Mouse (Mus musculus): ENCODE data around the gene Sirpa.

The Sirpa gene

GRCm38 (mm10) chr2:129653632-129654031 is 61.0 kb downstream of the Sirpa start:
- DNase-seq, result no peak

- DNase-seq, result no peak
Observed at GRCm38 (mm10) chr2:129654233-129654950, 61.8 kb downstream of the Sirpa start.

GRCm38 (mm10) chr2:129655033-129655432 is 62.4 kb downstream of the Sirpa start:
- no peak for DNase-seq

GRCm38 (mm10) chr2:129658796-129659195 is 66.2 kb downstream of the Sirpa start:
- no peak for DNase-seq

GRCm38 (mm10) chr2:129660020-129660419 is 67.4 kb downstream of the Sirpa start:
- no peak for DNase-seq

GRCm38 (mm10) chr2:129662484-129662883 is 69.8 kb downstream of the Sirpa start:
- DNase-seq, result peak in 1 of 2 experiments; percentile 14

DNA sequence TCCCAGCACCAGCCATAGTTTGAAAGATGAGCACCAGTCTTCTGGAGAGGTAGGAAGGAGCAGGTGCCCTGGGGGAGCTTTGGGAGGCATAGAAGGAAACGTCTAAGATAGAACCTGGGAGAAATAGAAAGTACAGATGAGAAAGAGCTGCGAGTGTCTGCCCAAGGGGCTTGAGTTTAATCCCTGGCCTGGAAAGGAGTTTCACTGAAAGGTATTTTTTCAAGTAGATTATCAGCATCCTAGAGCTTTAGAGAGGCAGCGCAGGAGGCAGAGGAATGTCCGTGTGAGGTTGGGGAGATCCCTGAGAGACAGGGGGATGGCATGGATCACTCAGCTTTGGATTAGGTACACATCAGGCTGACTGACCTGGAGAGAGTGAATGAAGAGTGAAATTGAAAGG is 79.3 kb downstream of the Sirpa start:
- DNase-seq, result no peak

DNA sequence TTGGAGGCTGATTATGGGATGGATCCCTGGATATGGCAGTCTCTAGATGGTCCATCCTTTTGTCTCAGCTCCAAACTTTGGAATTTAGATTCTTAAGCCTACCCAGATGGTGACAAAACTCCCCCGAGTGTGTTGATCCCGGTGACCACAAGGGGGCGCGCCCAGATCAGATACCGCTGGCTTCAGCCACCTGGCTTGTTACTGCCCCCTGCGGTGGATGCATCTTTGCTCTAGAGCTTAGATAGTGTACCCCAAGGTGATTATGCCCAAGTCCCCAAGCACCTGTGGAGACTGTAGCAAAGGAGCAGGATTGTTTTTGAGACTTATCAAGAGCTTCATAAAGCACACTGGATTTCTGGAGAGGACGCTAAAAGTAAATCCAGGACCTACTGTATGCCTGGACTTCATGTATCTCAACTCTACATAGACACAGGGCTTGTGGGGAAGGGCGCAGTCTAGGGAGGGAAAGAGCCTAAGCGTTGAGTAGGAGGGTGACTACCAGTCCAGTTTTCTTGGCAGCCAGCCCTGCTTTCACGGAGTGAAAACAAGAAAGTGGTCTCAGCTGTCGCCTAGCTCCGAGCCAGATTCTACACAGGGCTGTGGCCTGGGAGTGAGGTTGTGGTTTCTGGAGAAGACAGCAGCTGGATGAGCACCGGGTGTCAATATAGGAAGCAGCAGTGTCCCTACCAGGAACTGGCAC is 82.5 kb downstream of the Sirpa start:
- DNase-seq, result peak; percentile 64 to 76

DNA sequence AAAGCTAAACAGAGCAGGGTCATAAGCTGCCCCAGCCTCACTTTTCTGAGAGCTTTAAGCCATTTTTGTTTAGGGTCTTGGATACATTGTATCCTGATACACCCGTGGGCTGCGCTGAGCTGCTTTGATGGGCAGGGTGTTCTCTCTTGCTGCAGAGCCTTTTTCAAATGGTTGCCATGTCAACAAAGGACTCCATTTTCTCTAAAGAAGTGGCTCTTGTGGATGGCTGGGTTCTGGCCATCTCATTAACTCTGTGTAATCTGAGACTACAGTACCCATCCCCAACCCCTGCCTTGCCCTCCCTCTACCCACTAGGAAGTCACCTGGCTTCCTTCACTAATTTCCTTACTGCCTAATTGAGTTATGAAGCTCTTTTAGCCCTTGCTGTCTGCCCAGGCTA is 85.0 kb downstream of the Sirpa start:
- DNase-seq, result no peak

GRCm38 (mm10) chr2:129679066-129679465 is 86.4 kb downstream of the Sirpa start:
- no peak for DNase-seq

DNA sequence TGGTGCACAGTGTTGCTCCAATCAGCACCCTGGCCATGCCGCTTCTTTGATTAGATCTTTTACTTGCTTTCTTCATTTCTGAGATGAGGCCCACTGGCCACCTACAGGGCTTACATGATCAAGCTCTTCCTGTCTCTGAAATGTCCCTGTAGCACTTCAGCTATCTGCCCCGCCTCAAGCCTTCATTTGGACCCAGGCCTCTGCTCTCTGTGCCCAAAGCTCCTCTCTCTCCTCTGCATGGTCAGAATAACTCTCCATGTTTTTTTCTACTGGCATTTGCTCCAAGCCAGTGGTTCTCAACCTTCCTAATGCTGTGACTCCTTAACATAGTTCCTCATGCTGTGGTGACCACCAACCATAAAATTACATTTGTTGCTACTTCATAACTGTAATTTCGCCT is 87.6 kb downstream of the Sirpa start:
- no peak for DNase-seq

Measured in lung, adult 18-20 months (tissue).